Mouse (Mus musculus) embryonic facial prominence, embryonic 15.5 days (tissue): Measurements from ENCODE around the gene Zfp710. TPM values are rescaled to one million over a fixed set of nuclear protein-coding genes. Genes with fewer than 3 reads are reported as not detected.

Experiments
- ATAC-seq: fragments of 200-750 bp; cut with Nextera tagmentation; 2 replicates; pipeline ENCODE4 v1.8.0; 2017; ENCODE audit warnings: low read depth, moderate TSS enrichment; ENCODE audit not compliant: insufficient number of reproducible peaks, low FRiP score, low TSS enrichment
- H3K27ac ChIP-seq: fragments of 300-500 bp; sonication (generic); replicated peaks from 2 replicates; pipeline ENCODE4 v1.5.1; 2015; ENCODE audit warnings: mild to moderate bottlenecking, inconsistent platforms
- H3K27me3 ChIP-seq: fragments of 300-500 bp; sonication (generic); 2 replicates; pipeline ENCODE4 v1.6.1; 2015; ENCODE audit warnings: inconsistent platforms
- H3K36me3 ChIP-seq: fragments of 300-500 bp; sonication (generic); 2 replicates; pipeline ENCODE4 v1.6.1; 2015; ENCODE audit warnings: mild to moderate bottlenecking, inconsistent platforms
- H3K4me1 ChIP-seq: fragments of 300-500 bp; sonication (generic); 2 replicates; pipeline ENCODE4 v1.6.1; 2015; ENCODE audit warnings: inconsistent platforms
- H3K4me2 ChIP-seq: fragments of 300-500 bp; sonication (generic); replicated peaks from 2 replicates; pipeline ENCODE4 v1.6.1; 2015; ENCODE audit warnings: mild to moderate bottlenecking, inconsistent platforms
- H3K4me3 ChIP-seq: fragments of 300-500 bp; sonication (generic); replicated peaks from 2 replicates; pipeline ENCODE4 v1.5.1; 2015; ENCODE audit warnings: mild to moderate bottlenecking, inconsistent platforms
- H3K9ac ChIP-seq: fragments of 300-500 bp; sonication (generic); 2 replicates; pipeline ENCODE4 v1.6.1; 2015; ENCODE audit warnings: inconsistent platforms
- H3K9me3 ChIP-seq: fragments of 300-500 bp; sonication (generic); replicated peaks from 2 replicates; pipeline ENCODE4 v1.6.1; 2016; ENCODE audit warnings: inconsistent platforms
- WGBS: fragments of 180-500 bp; shearing (Covaris S2); methylation state at CpG from one replicate; pipeline ENCODE4 v1.1.7; 2015; 5-methylcytosine and 5-hydroxymethylcytosine counted together
- polyA plus RNA-seq: library from polyadenylated mRNA; unstranded; fragments of >200 nt; fragmentation: Nextera tagmentation; extraction: Ambion mirVana; gene quantifications from 2 replicates; pipeline ENCODE4 v1.2.1, GENCODE M21; 2015

The Zfp710 gene
- polyA plus RNA-seq, 1 experiment from 2014 or later = 22.0 TPM

- ATAC-seq = no peak
- Histone ChIP-seq H3K27ac (no peak overlapping the region), H3K4me1 (no peaks in the 10 kb centered on the region), H3K36me3 (no peaks in the 10 kb centered on the region), H3K27me3 (no peaks in the 10 kb centered on the region), H3K9me3 (no peaks in the 10 kb centered on the region), H3K4me2 (no peak overlapping the region), H3K9ac (no peak overlapping the region), H3K4me3 (no peak overlapping the region)
- 60% methylated on average over 7 of the region's 7 CpGs for WGBS
Measured at GRCm38 (mm10) chr7:80013884-80014550, 10.6 kb upstream of the Zfp710 start.

DNA sequence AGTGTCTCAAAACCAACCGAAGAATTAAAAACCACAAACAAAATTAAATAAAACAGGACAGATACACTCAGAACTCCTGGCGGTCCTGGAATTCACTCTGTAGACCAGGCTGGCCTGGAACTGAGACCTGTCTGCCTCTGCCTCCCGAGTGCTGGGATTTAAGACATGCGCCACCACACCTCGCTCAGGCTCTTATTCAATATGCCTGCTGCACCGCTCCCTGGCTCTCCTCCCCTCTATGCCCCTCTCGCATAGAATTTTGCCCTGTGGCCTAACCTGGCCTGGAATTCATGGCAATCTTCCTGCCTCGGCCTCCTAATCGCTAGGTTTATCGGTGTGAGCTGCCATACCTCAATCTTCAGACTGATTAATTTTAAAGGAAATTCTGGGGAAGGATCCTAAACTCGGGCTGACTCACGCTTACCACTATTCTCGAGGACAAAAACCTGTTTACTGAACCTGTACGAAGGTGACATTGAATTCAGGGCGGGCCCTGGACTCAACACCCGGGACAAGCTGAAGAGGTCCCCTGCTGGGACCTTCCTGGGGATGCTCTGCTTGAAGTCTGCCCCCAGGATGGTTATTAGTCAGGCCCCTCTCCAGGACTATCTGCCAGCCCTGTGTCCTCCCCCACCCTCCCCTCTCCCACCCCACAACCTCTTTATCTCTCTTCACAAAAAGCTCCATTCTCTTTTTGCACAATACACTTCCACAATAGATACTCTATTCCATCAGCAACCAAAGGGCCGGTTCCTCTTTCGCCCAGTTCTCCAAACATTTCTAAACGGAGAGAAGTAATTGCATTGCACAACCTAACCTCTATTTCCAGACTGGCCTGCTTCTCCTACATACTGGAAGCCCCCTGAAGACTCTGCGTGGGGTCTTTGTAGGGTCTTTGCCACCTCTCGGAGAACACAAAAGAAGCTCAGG is 9.5 kb upstream of the Zfp710 start:
- H3K4me3 ChIP-seq = no peak overlapping the region
- no peaks in the 10 kb centered on the region for H3K27me3 ChIP-seq
- no peak overlapping the region for H3K9ac ChIP-seq
- no peak overlapping the region for H3K4me2 ChIP-seq
- H3K9me3 ChIP-seq = no peaks in the 10 kb centered on the region
- no peak for ATAC-seq
- no peaks in the 10 kb centered on the region for H3K4me1 ChIP-seq
- no peaks in the 10 kb centered on the region for H3K36me3 ChIP-seq
- H3K27ac ChIP-seq = no peak overlapping the region
- 83% methylated on average over 21 of the region's 21 CpGs for WGBS

- H3K27ac ChIP-seq = no peak overlapping the region
- H3K4me1 ChIP-seq = no peaks in the 10 kb centered on the region
- H3K9me3 ChIP-seq = no peaks in the 10 kb centered on the region
- H3K4me3 ChIP-seq = no peak overlapping the region
- no peaks in the 10 kb centered on the region for H3K27me3 ChIP-seq
- no peak overlapping the region for H3K4me2 ChIP-seq
- 82% methylated on average over 16 of the region's 17 CpGs for WGBS
- no peaks in the 10 kb centered on the region for H3K36me3 ChIP-seq
- no peak overlapping the region for H3K9ac ChIP-seq
- ATAC-seq = no peak
Measured at GRCm38 (mm10) chr7:80018506-80019452, 5.8 kb upstream of the Zfp710 start.

DNA sequence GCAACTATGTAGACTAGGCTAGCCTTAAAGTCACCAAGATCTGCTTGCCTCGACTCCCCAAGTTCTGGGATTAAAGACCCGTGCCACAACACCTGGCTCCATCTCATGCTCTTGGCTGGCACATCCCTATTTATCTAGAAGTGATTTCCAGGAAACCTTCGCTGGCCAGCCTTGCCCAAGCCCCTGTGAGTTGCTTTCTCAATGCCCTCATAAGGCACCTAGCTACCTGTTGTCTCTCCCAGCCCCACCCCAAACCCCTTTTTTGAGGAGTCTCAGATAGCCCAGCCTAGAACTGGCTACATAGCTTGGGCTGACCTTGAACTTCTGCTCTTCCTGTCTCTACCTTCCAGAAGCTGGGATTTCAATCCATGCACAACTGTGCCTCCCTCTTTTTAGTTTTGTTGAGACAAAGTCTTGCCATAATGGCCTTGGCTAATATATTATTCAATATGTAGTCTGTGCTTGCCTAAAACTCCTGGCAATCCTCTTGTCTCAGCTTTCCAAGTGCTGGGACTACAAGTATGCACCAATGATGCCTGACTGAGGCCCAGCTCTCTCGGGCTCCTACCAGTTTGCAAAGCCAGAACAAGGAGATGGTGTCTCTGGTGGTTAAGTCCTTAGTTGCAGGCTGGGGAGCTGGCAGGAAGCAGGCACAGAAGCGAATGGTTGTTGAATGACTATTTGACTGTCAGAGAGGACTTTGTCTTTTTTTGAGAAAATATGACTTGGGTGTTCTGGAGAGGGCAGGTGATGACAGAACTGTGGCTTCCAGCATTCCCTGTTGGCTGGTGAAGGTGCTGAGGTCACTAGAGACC is 786 bp upstream of the Zfp710 start:
- no peak for ATAC-seq
- H3K4me2 ChIP-seq = peak overlapping the region; percentile 93
- H3K9me3 ChIP-seq = no peaks in the 10 kb centered on the region
- no peaks in the 10 kb centered on the region for H3K36me3 ChIP-seq
- H3K4me1 ChIP-seq = peaks cover 31% of the 10 kb centered on the region
- H3K27me3 ChIP-seq = no peaks in the 10 kb centered on the region
- H3K4me3 ChIP-seq = peak overlapping the region; percentile 86; the same call in 1 of the 2 replicates
- 70% methylated on average over 5 of the region's 5 CpGs for WGBS
- H3K9ac ChIP-seq = no peak overlapping the region; the same call in 1 of the 2 replicates
- H3K27ac ChIP-seq = peak overlapping the region; percentile 98

DNA sequence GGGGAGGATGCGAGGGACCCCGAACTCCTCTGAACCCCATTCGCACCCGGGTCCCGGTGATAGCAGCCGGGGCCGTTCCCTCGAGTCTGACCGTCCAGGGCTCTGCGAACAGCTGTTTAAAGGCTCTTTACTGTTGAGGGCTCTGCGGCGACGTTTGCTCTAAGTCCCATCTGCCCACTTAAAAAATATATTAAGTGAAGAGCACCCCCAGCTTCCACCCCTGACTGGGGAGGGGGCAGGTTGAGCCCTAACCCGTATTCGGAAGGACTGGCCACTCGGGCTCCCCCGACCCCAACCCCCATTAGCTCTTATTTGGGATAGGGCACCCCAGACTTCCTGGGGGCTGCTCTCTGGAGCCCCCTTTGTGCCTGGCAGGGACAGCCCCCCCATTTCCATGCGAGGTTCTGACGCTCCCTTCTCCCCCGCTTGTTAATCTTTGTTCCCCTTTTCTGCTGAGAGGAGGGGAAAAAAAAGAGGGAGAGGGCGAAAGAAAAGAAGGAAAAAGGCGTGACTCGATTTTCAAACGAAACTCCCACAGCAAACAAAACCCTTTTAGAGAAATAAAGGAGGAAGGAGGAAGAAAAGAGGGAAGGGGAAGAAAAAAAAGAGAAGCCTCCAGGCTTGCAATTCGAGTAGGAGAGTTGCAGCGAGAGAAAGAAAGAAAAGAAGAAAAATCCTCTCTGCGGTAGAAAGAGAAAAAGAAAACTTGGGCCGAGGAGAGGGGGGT is 940 bp downstream of the Zfp710 start:
- Histone ChIP-seq H3K4me1 (peaks cover 37% of the 10 kb centered on the region), H3K27ac (peak overlapping the region; percentile 98), H3K9me3 (no peaks in the 10 kb centered on the region), H3K4me2 (peak overlapping the region; percentile 93), H3K27me3 (no peaks in the 10 kb centered on the region), H3K9ac (peak overlapping the region; percentile 74), H3K36me3 (no peaks in the 10 kb centered on the region), H3K4me3 (peak overlapping the region; percentile 86)
- WGBS = under 1% methylated on average over 28 of the region's 28 CpGs
- ATAC-seq = no peak

DNA sequence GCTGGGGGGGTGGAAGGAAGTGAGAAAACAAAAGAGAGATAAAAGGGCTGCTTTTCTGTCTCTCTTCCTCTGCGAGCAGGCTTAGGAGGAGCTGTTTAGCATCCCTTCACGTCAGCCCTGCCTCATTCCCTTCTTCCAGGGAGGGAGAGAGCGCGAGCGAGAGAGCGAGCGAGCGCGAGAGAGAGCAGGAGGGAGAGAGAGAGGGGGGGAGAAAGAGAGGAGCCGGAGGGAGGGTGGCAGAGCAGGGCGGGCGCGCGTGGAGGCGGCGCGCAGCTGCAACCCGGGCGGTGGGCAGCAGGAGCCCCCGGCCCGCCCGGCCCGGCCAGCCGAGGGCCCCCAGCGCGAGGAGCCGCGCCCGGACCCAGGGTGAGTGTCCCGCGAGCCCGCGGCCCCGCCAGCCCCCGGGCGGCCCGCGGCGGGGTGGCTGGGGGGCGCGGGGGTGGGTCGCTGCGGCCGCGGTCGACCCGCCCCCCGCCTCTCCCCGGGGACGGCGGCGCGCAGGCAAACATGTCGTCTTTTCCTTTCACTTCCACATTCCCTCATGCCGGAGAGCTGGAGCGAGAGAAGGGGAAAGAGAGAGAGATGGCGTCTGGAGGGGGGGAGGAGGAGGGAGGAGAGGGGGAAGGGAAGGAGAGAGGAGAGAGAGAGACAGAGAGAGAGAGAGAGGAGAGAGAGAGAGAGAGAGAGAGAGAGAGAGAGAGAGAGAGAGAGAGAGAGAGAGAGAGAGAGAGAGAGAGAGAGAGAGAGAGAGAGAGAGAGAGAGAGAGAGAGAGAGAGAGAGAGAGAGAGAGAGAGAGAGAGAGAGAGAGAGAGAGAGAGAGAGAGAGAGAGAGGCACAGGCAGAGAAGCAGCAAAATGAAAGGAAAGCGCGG is 1.7 kb downstream of the Zfp710 start:
- under 1% methylated on average over 31 of the region's 59 CpGs for WGBS
- Histone ChIP-seq H3K9me3 (no peaks in the 10 kb centered on the region), H3K4me1 (peaks cover 40% of the 10 kb centered on the region), H3K4me3 (peak overlapping the region; percentile 86), H3K9ac (peak overlapping the region; percentile 89), H3K27me3 (no peaks in the 10 kb centered on the region), H3K27ac (peak overlapping the region; percentile 98), H3K36me3 (no peaks in the 10 kb centered on the region), H3K4me2 (peak overlapping the region; percentile 93)
- ATAC-seq = peak; percentile 68

GRCm38 (mm10) chr7:80026990-80027635 is 2.5 kb downstream of the Zfp710 start:
- Histone ChIP-seq H3K27ac (peak overlapping the region; percentile 94), H3K9ac (peak overlapping the region; percentile 89), H3K4me2 (peak overlapping the region; percentile 77), H3K4me3 (peak overlapping the region; percentile 86), H3K9me3 (no peaks in the 10 kb centered on the region), H3K36me3 (no peaks in the 10 kb centered on the region), H3K4me1 (peaks cover 48% of the 10 kb centered on the region), H3K27me3 (no peaks in the 10 kb centered on the region)
- WGBS = 1% methylated on average over 49 of the region's 71 CpGs
- ATAC-seq = no peak

DNA sequence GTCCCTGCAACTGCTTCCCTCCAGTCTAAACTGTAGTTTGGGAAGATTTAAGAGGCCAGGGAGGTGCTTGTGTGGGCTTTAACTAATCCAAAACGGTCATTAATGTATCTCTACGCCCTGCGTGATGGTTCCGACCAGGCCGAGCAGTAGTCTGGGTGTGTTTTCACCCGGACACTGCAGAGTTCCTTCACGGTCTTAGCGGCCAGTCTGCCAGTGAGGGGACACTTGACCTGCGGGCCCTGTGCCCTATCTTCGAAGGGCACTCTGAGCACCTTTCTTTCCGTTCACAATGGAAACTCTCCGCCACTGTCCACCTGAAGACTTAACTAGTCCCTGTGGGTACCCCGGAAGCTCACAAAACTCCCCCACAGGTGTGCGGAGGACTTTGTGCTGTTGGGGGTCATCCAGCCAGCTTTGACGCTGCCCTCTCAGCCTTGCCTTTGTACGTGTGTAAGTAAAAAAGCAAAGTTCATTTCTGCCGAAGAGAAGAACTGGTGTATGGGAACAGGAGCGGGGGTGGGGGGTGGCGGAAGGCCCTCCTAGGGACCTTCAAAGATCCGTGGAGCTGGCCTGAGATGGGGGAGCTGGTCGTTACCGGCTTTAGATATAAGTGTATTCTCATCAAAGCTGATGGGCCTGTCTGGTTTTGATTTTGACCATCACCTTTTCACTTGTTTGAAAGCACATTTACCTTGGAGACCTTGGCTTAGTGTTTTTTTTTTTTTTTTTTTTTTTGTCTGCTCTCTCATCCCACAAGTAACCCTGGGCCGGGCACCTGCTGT is 3.2 kb downstream of the Zfp710 start:
- Histone ChIP-seq H3K4me3 (peak overlapping the region; percentile 86), H3K27ac (peak overlapping the region; percentile 94), H3K4me2 (peak overlapping the region; percentile 77), H3K4me1 (peaks cover 54% of the 10 kb centered on the region), H3K9ac (peak overlapping the region; percentile 89), H3K27me3 (no peaks in the 10 kb centered on the region), H3K9me3 (no peaks in the 10 kb centered on the region), H3K36me3 (no peaks in the 10 kb centered on the region)
- WGBS = 7% methylated on average over 23 of the region's 23 CpGs
- ATAC-seq = no peak
